Mouse (Mus musculus) T-helper 1 cell (primary cell): ENCODE data around the gene Dcakd.

Experiments
- in situ Hi-C: fragments of 300-600 bp; cut with MboI, MseI; formaldehyde crosslinking; loops from one replicate; pipeline ENCODE4 v1.15.1; 2025; ENCODE audit warnings: high pct_unique_total_duplicates

Gene Dcakd

GRCm38 (mm10) chr11:103028176-103028891 is at the start of gene Dcakd, which contains the start of gene Nmt1:
Gene Dcakd, minus strand, starts transcription at chr11:103028333.
Gene Nmt1, plus strand, starts transcription at chr11:103028190.
- in situ Hi-C loops = no loop called here

DNA sequence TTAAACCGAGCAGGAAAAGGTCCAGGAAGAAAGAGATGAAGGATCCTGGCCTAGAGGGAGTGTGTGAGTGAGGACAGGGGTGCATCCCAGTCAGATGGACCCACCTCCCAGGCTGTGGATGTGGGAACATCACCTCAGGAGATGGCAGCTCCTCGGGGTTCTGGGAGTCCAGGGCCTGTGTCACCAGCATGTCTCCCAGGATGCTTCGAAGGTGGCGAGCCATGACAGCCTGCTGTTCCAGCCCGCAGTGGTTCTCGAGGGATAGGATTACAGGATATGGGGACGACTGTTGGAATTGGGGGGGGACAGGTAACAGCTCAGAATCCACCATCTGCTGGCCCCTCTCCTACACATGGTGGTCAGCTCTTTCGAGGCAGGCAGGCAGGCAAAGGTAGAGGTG is 48.4 kb upstream of the Dcakd start:
- in situ Hi-C loops = no loop called here

DNA sequence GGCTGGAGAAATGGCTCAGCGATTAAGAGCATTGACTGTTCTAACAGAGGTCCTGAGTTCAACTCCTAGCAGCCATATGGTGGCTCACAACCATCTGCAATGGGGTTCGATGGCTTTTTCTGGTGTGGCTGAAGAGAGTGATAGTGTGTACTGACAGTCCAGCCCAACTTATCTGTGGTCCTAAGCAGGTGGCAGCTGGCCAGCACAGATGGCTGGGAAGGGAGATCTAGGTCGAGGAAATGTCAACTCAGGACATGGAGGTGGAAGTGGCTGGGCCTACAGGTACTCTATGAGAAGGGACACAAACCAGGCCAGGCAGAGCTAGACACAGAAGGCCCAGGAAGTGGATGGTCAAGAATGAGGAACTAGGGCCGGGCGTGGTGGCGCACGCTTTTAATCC is 47.9 kb upstream of the Dcakd start:
- in situ Hi-C loops = no loop called here

DNA sequence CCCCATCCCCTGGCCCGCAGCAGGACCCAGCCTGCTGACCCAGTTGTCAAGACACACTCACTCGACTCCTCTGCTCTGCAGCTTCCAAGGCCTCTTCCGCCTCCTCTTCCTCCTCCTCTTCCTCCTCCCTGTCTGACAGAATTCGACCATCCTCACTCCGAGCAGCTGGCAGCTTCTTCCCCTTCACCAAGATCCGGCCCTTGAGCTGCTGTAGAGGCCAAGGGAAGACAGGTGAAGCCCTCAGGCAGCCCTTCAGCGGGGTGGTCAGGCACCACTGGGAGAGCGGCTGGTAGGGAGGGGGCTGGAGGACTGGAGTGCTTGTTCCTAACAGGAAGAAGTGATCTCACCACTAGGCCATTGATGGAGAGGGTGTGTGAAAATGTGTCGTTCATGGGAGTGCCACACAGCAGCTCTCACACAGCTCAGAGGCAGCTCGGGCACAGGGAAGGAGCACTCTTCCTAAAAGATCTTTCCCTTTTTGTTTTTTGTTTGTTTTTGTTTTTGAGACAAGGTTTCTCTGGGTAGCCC is 46.7 kb upstream of the Dcakd start:
- in situ Hi-C loops = no loop called here

- in situ Hi-C loops = no loop called here
Measured at GRCm38 (mm10) chr11:103074121-103074650, 46.1 kb upstream of the Dcakd start.

DNA sequence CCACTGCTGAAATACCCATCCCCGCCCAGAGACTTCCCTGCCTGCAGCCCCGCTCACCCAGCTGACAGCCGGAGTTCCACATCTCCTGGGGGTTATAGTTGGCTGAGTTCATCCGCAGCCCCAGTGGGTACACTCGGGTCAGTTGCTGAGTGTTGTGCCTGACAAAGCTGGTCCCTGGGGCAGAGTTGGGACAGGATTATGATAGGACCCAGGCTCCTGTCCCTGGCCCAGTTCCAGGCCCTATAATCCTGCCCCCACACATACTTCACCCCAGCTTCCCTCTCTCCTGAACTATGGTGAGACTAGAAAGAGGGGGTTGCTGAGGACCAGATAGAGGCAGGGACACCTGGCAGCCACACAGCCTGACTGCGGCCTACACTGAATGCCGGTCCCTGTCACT is 45.5 kb upstream of the Dcakd start:
- in situ Hi-C loops = no loop called here

DNA sequence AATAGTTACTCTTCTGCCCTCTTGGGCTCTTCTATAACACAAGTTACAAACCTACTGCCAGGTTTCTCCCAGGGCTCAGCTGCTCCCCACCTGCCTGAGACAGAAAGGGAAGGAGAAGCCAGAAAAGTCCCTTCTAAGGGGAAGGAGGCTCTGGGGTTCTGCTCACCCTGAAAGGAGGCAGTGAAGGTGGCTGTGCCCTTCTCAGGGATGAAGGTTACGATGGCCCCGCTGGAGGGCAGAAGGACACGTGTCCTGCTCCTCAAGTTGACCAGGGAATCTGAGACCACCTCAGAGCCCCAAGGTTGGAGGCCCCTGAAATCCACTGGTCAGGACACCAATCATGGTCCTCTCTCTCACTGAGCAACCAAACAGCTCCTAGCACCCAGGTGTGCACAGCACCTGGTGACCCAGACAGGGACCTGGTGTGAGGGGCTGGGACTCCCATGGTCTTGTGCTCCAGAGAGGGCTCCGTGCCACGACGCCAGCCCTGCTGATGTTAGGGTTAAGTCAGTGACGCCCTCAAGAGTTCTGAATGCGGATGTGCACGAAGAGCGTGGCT is 42.3 kb upstream of the Dcakd start:
- in situ Hi-C loops = no loop called here

DNA sequence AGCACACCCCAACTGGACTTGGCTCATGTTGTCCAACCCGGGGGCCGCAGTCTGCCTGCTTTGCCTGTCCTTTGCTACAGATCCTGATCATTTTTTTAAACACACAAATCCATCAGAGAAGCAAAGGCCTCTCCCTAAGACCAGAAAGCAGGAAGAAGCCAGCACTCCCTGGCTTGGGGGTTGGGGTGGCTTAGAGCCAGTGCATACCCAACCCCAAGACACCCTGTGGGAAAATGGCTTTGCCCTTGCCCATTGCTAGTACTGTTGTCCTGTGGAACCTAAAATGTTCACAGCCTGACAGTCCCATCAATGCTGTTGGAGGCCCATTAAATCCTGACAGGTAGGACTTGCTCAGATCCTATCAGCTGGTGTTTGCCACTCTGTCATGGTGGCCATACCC is 41.6 kb upstream of the Dcakd start:
- in situ Hi-C loops = no loop called here

DNA sequence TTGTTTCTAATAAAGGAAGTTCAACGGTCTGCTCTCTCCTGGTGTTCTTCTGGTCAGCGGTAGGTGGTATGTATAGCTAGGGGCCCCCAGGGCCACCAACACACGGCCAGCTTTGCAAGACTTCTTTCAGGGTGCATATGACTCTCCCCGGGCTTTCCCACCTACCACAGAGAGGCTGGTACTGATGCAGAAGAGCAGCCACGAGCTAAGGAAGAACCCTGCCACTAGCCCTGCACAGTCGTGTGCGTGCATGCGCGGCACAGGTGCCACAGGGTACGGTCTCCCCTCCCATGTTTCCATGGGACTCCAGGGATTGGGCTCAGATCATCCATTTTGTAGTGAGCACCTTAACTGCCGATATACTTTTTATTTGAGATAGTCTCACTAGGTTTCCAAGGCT is 40.8 kb upstream of the Dcakd start:
- in situ Hi-C loops = no loop called here

GRCm38 (mm10) chr11:103068272-103068671 is 40.1 kb upstream of the Dcakd start:
- in situ Hi-C loops = no loop called here

DNA sequence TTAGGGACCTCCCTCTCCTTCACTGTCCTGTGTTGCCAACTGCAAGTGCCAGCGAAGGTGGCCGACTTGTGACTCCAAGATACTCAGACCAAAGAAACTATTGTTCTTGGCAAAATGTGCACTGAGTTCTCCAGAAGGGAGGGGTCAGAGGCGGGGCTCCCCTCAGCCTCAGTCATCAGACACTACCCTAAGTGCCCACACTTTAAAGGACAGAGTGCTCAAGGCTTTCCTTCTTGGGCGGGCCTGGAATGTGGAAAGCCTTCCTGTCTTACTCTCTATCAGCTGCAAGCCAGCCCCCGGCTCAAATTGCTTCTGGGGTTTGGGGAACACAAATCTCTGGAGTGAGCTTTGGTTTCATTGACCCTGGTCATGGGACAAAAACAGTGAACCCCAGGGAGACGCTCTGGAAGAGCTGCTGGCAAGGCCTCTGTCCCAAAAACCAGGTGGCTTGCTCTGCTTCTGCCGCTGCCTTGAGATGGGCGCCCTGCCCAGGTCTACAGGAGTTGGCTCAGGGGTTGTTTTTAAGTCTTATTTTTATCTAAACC is 39.4 kb upstream of the Dcakd start:
- in situ Hi-C loops = no loop called here

DNA sequence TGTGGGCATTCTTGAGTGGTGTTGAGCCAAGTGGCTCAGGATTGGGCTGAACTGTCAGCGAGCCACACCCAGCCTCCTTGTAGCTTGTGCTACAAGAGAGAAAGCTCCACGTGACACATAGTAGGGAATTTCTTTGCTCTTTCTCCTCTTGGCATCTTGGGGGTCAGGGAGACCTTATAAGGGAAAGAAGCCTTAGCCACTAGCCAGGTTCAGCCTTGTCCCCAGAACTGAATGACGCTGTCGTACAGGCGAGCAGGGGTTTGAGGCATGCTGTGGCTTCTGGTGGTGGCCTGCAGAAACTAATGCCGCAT is 38.9 kb upstream of the Dcakd start:
- in situ Hi-C loops = no loop called here

DNA sequence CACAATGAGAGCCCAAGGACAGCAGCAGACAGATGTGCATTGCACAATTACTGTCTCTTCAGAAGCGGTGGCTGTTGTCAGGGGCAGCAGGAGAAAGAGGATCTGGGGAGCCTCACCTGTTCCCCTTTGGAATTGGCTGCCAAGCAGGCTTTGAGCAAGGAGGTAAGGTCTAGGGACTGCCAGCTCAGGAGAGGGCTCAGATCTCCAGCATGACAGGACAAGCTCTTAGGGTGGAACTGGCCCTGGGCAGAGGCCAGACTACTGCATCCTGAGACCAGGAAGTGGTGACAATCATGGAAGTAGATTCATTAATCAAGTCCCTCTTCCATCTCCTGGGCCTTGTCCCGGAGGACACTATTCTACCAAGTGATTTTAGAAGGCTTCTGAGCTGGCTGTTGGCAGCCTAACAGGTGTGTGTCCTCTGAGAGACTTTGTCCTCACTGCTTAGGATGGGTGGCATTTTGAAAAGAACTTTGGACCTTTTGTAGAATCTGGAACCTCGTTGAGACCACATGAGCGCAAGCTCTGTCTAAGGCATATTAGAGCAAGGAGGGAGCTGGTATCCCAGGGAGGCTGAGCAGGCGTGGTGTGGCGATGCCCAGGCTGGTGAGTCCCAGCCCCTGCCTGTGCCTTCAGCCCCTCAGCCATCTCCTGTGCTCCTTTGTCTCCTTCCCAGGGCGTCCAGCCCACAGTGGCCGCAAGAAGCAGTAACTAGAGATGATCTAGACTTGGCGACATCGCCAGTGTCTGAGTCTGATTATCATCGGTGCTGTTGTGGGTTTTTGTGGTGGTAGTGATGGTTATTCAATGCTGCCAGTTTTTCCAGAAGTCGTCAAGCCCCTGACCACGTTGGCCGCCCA is 38.3 kb upstream of the Dcakd start:
- in situ Hi-C loops = no loop called here

- in situ Hi-C loops = no loop called here
Measured at GRCm38 (mm10) chr11:103058499-103059085, 30.5 kb upstream of the Dcakd start.

- in situ Hi-C loops = no loop called here
Measured at GRCm38 (mm10) chr11:103056636-103057035, 28.5 kb upstream of the Dcakd start.

- in situ Hi-C loops = no loop called here
Measured at GRCm38 (mm10) chr11:103054798-103055197, 26.7 kb upstream of the Dcakd start.

- in situ Hi-C loops = no loop called here
Measured at GRCm38 (mm10) chr11:103053191-103054076, 25.3 kb upstream of the Dcakd start.

DNA sequence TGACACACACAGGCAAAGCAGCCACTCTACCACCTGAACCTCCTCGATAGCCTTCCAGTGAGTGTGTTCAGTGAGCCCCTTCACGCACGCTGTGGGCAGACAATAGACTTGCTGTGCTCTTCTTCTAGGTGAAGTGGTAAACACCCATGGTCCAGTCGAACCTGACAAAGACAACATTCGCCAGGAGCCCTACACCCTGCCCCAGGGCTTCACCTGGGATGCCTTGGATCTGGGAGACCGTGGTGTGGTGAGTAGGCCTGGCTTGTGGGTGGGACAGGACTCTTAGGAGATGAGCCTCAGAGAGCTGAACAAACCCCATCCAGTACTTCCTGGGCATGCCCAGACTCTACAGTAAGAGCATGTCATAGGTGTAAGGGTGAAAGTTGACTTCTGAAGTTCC is 23.9 kb upstream of the Dcakd start:
- in situ Hi-C loops = no loop called here

DNA sequence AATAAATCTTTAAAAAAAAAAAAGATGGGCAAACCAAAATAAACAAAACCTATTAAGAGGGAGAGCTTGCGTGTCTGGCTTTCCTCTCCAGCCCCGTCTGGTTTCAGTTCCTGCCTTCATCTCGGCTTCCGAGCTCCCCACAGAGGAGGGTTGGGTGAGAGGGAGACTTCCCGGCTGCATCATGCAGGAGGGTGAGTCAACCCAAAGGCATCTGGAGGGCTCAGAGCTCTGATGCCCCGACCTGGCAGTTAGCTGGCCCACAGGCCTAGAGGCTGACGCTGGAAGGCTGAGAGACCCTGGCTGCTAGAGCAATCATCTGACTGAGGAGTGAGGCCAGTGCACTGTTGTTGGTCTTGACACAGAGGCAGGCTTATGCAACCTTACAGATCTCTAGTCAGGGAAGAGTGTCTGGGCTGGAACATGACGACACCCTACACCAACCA is 23.1 kb upstream of the Dcakd start:
- in situ Hi-C loops = no loop called here

- in situ Hi-C loops = no loop called here
Measured at GRCm38 (mm10) chr11:103050153-103050552, 22.0 kb upstream of the Dcakd start.

- in situ Hi-C loops = no loop called here
Measured at GRCm38 (mm10) chr11:103049611-103050010, 21.5 kb upstream of the Dcakd start.
